Mouse (Mus musculus): Measurements from ENCODE around the gene Olfr807.

DNA sequence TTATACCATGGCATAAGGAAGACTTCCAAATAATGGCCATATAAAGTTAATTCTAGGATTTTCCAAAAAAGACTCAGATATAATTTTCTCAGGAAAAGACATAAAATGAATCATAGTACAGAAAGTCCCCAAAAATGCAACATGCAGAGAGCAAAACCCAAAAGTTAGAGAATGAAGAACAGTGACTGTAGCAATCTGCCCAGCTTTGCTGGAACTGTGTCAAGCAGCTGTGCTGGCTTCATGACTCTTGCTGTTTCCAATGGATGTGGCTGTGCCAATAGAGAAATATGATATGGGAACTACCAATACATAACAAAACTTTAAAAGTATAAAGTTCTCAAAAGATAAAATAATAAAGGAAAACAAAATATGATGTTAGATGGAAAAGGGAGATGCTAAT lies 20.5 kb upstream of the Olfr807 start:
- TF ChIP-seq CTCF (conservative IDR thresholded peaks at IDR 0.05; ENCODE audit: low read length) (no peak), NANOG (IDR thresholded peaks at IDR 0.05; ENCODE audit: borderline replicate concordance, low read length) (no peak)
